Mouse (Mus musculus): ENCODE results near the gene Slc12a5.

DNA sequence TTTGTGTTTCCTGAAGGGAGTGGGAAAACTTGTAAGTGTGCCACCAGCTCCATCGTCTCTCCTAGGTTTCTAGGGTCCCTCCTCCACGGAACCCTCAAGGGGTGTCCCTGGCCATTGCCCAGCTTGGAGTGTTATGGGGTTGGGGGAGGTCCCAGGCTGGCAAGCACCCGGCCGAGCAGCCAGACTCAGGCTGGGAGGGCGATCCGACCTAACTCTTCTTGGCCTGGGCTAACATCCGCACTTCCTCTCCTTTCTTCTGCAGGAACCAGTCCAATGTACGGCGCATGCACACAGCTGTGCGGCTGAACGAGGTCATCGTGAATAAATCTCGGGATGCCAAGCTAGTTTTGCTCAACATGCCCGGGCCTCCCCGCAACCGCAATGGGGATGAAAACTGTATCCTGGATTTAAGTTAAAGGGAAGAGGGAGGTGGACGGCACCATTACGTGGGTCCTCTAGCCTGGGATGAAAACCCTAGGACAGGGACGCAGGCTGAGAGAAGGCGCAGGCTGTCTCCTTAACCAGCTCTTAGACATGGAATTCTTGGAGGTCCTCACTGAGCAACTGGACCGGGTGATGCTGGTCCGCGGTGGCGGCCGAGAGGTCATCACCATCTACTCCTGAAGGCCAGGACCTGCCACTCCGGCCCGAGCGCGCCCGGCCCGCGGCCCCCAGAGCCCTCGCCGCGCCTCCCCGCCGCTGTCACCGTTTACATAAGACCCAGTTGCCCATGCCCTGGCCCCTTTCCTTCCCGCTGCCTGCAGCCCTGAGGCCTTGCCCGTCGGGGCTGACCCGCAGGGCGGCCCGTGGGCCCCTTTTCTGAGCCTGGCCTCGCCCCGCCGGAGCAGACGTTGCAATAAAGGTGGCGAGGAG is 36.5 kb downstream of the Slc12a5 start:
- TF ChIP-seq POLR2A (IDR thresholded peaks at IDR 0.05; ENCODE audit: insufficient read depth, low read length) = no peak
- TF ChIP-seq CTCF (IDR thresholded peaks at IDR 0.05; ENCODE audit: low read depth, low read length) = no peak
